Mouse (Mus musculus): ENCODE measurements around the gene Fam177a.
"Not testable (repeated sequence)": the region's sequence is repeated elsewhere in the genome, so short reads cannot be mapped to it uniquely, and the experiment has no call there.

GRCm38 (mm10) chr12:55080601-55080942 lies 43.7 kb upstream of the Fam177a start:
- not testable (repeated sequence) for TF ChIP-seq EP300 (IDR thresholded peaks at IDR 0.05; ENCODE audit: insufficient read depth, low read depth, low read length); POLR2A (IDR thresholded peaks at IDR 0.05; ENCODE audit: insufficient read depth, low read depth, low read length); CTCF (IDR thresholded peaks at IDR 0.05)
